Mouse (Mus musculus) liver, adult 2 months (tissue): ENCODE measurements around the gene Glis1.

Source experiments
- CTCF ChIP-seq: fragments of 200-500 bp; IDR thresholded peaks from 2 replicates; pipeline ENCODE4 v1.5.1; 2011; ENCODE audit warnings: low read depth, low read length, control low read depth
- POLR2A ChIP-seq: fragments of 200-500 bp; IDR thresholded peaks from 2 replicates; pipeline ENCODE4 v1.6.1; 2011; ENCODE audit warnings: low read length, control low read depth; ENCODE audit not compliant: insufficient read depth; ENCODE audit errors: extremely low read depth

DNA sequence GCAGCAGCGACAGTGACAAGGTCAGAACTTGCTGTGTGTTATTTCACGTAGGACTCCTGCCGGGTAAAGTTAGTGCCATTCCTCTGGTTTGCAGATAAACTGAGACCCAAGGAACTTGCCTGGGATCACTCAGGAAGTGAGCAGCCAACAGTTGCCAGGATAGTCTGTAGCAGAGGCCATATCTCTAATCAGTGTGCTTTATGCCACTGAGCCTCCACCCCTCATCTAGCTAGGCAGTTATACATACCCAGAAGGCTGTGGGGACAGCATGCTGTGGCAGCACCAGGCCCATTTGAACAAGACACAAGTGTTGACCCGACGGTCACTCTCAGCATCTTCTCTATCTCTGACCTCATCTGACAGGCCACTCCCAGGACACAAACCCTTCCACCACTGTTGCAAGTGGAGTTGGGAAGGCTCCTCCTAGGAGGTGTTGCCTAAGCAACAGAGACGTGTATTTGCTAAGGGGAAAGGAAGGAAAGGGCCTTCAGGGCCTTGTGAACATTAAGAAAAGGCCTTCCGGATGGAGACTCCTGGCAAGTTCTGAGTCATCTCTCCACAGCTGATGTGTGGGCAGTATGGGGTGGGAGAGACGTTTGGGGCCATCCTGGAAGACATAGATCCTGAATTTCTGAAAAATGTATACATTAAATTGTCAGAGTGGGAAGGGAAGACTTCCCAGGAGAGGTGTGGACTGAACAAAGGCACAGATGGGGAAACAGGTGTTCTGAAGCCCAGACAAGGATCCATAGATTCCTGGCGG, 177.7 kb downstream of the Glis1 start:
- TF ChIP-seq CTCF, result no peak
- TF ChIP-seq POLR2A, result no peak
